Mouse (Mus musculus) midbrain, postnatal 0 days (tissue): ENCODE measurements around the gene Car5a. TPM values are rescaled to one million over a fixed set of nuclear protein-coding genes. Genes with fewer than 3 reads are reported as not detected.
A peak's percentile ranks its signal among the peaks of the same experiment; 100 is the strongest.

Experiments used
- ATAC-seq: fragments of 200-750 bp; cut with Nextera tagmentation; 2 replicates; pipeline ENCODE4 v1.8.0; 2017; ENCODE audit warnings: moderate number of reproducible peaks, mild to moderate bottlenecking, moderate TSS enrichment, moderate library complexity; ENCODE audit not compliant: low FRiP score
- DNase-seq: peaks from one replicate; pipeline ENCODE4 v3.0.0-alpha.2; 2015; ENCODE audit warnings: low spot score
- H3K27ac ChIP-seq: fragments of 300-500 bp; sonication (generic); 2 replicates; pipeline ENCODE4 v1.5.1; 2014; ENCODE audit warnings: low read depth, mild to moderate bottlenecking, low read length, mixed read lengths
- H3K27me3 ChIP-seq: fragments of 300-500 bp; sonication (generic); 2 replicates; pipeline ENCODE4 v1.6.1; 2014; ENCODE audit warnings: low read length, control low read depth, mixed read lengths; ENCODE audit not compliant: insufficient read depth
- H3K36me3 ChIP-seq: fragments of 300-500 bp; sonication (generic); 2 replicates; pipeline ENCODE4 v1.6.1; 2014; ENCODE audit warnings: low read length, control low read depth, mixed read lengths; ENCODE audit not compliant: insufficient read depth
- H3K4me1 ChIP-seq: fragments of 300-500 bp; sonication (generic); 2 replicates; pipeline ENCODE4 v1.6.1; 2014; ENCODE audit warnings: mild to moderate bottlenecking, control low read depth, antibody characterized with exemption, low read length, mixed read lengths; ENCODE audit not compliant: insufficient read depth
- H3K4me2 ChIP-seq: fragments of 300-500 bp; sonication (generic); 2 replicates; pipeline ENCODE4 v1.6.1; 2014; ENCODE audit warnings: low read depth, mild to moderate bottlenecking, low read length, mixed read lengths; ENCODE audit not compliant: poor library complexity, severe bottlenecking
- H3K4me3 ChIP-seq: fragments of 300-500 bp; sonication (generic); 2 replicates; pipeline ENCODE4 v1.5.1; 2014; ENCODE audit warnings: low read depth, mild to moderate bottlenecking, low read length, moderate library complexity
- H3K9ac ChIP-seq: fragments of 300-500 bp; sonication (generic); replicated peaks from 2 replicates; pipeline ENCODE4 v1.6.1; 2014; ENCODE audit warnings: mild to moderate bottlenecking, low read length, moderate library complexity, mixed read lengths; ENCODE audit not compliant: poor library complexity, severe bottlenecking
- H3K9me3 ChIP-seq: fragments of 300-500 bp; sonication (generic); 2 replicates; pipeline ENCODE4 v1.6.1; 2016; ENCODE audit warnings: low read length, control low read depth
- CTCF ChIP-seq: IDR thresholded peaks from 2 replicates; pipeline ENCODE4 v1.5.1; 2016; ENCODE audit warnings: antibody characterized with exemption, mild to moderate bottlenecking
- WGBS: fragments of 180-500 bp; shearing (Covaris S2); extraction: QIAGEN DNeasy Blood & Tissue Kit; methylation state at CpG from one replicate; pipeline ENCODE4 v1.1.7; 2014; 5-methylcytosine and 5-hydroxymethylcytosine counted together
- polyA plus RNA-seq: library from polyadenylated mRNA; unstranded; fragments of >200 nt; fragmentation: Nextera tagmentation; extraction: Ambion mirVana; gene quantifications from 2 replicates; pipeline ENCODE4 v1.2.1, GENCODE M21; 2015
- total RNA-seq: library from RNA; depleted of rRNA; stranded (reverse); fragments of >200 nt; gene quantifications from 2 replicates; pipeline ENCODE4 v1.2.3, GENCODE M21; 2014

Car5a gene
- total and polyA plus RNA-seq, 2 experiments from 2014 or later: 0.22 TPM; not detected in 1

DNA sequence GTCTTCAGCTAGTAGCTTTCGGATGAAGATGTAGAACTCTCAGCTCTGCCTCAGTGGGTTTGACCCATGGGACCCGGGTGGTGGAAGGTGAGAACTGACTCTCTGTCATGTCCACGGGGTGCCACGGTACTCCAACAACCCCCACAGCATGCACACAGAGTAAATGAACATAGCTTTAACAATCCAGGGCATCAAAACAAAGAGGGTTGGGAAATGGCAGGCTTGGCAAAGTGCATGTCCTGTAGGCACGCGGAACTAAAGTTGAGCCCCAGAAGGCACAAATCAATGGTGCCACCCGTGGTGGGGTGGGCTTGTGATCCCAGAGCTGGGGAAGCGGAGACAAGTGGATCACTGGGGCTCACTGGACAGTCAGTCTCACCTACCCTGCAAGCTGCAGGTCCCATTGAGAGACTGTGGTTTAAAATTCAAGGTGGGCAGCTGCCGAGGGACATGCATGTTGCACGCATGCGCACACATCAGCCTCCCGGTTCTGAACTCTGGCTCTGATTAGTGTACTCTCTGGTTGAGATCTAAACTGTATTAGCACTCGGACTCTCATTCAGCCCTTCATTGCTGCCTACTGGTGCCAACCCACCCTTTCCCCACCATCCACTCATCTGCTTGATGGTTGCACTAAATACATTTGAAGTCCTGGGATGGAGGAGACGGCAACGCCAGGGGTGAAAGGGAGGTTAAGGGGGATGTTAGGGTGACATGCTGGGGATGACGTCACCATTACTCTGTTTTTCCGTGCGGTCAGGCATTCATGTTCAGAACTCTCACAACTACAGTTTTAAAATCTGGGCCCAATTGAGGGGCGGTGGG lies 3.8 kb upstream of the Car5a start:
- 58% methylated on average over 19 of the region's 19 CpGs for WGBS
- ATAC-seq (no peak), DNase-seq (no peak)
- peak overlapping the region; percentile 36; the same call in 1 of the 2 replicates for H3K4me3 ChIP-seq
- H3K27ac ChIP-seq: peak overlapping the region; percentile 67; the same call in 1 of the 2 replicates
- H3K9me3 ChIP-seq: no peaks in the 10 kb centered on the region
- H3K4me2 ChIP-seq: peak overlapping the region; percentile 62
- H3K36me3 ChIP-seq: no peaks in the 10 kb centered on the region
- no peak for TF ChIP-seq CTCF
- peaks cover 6% of the 10 kb centered on the region; the same call in 1 of the 2 replicates for H3K4me1 ChIP-seq
- H3K9ac ChIP-seq: peak overlapping the region; percentile 42; the same call in 1 of the 2 replicates
- H3K27me3 ChIP-seq: no peaks in the 10 kb centered on the region

DNA sequence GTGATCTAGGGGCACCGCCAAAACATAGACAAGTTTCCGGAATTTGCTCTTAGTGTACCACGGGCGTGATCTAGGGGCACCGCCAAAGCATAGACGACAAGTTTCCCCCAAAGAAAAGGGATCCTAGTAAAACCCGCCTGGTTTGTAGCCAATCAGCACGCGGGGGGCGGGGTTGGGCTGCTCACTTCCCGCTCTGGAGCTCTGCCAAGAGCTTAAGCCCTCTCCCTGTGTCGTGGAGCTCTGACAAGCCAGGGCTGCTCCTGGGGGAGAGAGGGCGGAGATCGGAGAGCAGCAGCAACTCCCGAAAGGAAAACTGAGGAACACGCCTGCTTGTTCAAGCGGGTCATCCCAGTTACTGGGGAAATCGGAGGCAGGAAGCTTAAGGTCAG lies 3.0 kb upstream of the Car5a start:
- no peaks in the 10 kb centered on the region for H3K27me3 ChIP-seq
- peak overlapping the region; percentile 36 for H3K4me3 ChIP-seq
- ATAC-seq (no peak), DNase-seq (peak; percentile 95)
- H3K9ac ChIP-seq: peak overlapping the region; percentile 42; the same call in 1 of the 2 replicates
- no peak for TF ChIP-seq CTCF
- peak overlapping the region; percentile 62 for H3K4me2 ChIP-seq
- no peaks in the 10 kb centered on the region for H3K36me3 ChIP-seq
- H3K27ac ChIP-seq: peak overlapping the region; percentile 67
- peaks cover 6% of the 10 kb centered on the region; the same call in 1 of the 2 replicates for H3K4me1 ChIP-seq
- WGBS: 0% methylated on average over 18 of the region's 18 CpGs
- no peaks in the 10 kb centered on the region for H3K9me3 ChIP-seq

DNA sequence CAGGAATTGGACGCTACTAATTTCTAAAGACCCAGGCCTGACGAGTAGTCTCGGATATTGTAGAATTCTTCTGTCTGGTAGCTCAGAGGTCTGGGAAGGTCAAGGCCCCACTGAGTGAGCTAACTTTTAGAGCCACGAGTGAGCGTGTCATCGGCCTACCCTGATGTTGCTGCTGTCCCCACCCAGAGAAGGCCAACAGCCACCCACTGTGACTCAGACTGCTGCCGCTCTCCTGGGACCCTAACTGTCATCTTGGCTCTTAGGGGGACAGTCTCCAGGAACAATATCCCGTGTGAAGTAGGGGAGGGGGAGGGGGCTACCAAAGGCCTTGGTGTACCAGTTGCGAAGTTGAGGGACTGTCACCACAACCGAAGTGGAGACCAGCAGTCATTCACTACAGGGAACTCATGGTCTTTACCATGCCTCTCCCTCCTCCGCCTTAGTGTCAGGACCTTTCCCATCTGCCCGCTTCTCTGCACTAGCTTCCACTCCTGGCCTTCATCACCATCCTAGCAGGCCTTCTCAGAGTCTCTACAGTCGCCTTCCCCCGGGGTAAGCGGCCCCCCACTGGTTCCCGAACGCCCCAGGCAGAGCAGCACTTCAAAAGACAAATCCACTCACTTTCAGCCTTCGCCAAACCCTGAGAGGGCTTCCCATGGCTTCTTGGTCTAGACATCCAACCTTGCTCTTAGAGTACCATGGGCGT lies 2.5 kb upstream of the Car5a start:
- ATAC-seq: no peak
- WGBS: 23% methylated on average over 19 of the region's 19 CpGs
- Histone ChIP-seq H3K4me1 (peaks cover 6% of the 10 kb centered on the region; the same call in 1 of the 2 replicates), H3K9me3 (no peaks in the 10 kb centered on the region), H3K36me3 (no peaks in the 10 kb centered on the region), H3K9ac (no peak overlapping the region), H3K4me2 (peak overlapping the region; percentile 62), H3K27ac (peak overlapping the region; percentile 57; the same call in 1 of the 2 replicates), H3K27me3 (no peaks in the 10 kb centered on the region), H3K4me3 (peak overlapping the region; percentile 36; the same call in 1 of the 2 replicates)
- TF ChIP-seq CTCF: no peak
- DNase-seq: no peak

DNA sequence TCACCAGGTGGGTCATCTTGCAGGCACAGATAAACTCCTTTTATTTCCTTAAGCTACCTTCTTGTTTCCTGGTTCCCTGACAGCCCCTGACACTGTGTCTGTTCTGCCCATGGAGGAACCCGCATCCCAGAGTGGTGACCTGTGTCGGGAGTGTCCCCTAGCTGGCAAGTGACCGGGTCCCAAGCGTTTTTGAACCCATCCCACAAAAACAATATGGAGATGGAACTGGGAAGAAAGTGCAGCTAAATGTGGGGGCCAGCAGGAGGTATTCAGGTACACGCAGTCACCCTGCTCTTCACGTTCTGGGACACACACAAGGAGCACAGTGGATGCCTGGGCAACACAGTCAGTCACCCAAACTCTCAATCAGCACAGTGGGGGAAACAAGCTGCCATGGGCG lies 1.6 kb upstream of the Car5a start:
- Histone ChIP-seq H3K9ac (no peak overlapping the region), H3K27me3 (no peaks in the 10 kb centered on the region), H3K9me3 (no peaks in the 10 kb centered on the region), H3K36me3 (no peaks in the 10 kb centered on the region), H3K4me3 (no peak overlapping the region), H3K4me1 (0 out of 2 replicates have a peak, but pooled peaks cover 3% of the 10 kb centered on the region), H3K4me2 (no peak overlapping the region), H3K27ac (no peak overlapping the region)
- DNase-seq (no peak), ATAC-seq (no peak)
- no peak for TF ChIP-seq CTCF
- 78% methylated on average over 7 of the region's 7 CpGs for WGBS

DNA sequence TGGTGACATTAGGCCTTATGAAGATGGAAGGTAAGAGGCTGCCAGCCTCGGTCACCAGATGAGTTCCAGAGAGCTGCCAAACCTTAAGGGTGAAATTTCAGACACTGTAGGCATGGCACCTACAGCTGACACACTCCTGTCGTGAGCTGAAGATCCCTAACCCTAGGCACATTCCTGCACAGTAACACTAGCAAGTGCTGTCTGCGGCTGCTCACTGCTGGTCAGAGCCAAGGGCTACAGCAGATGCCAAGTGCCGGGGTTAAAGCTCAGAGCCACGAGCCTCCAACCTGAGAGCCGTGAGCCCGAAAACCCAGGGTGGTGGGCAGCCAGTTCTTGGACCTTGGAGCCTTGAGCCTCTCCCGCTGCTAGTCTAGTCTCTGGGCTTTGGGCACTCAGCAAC lies 988 bp downstream of the Car5a start:
- Histone ChIP-seq H3K27ac (no peak overlapping the region), H3K4me3 (no peak overlapping the region), H3K36me3 (no peaks in the 10 kb centered on the region), H3K9ac (no peak overlapping the region), H3K27me3 (no peaks in the 10 kb centered on the region), H3K4me2 (no peak overlapping the region), H3K4me1 (0 out of 2 replicates have a peak, but pooled peaks cover 3% of the 10 kb centered on the region), H3K9me3 (no peaks in the 10 kb centered on the region)
- ATAC-seq (no peak), DNase-seq (no peak)
- WGBS: 78% methylated on average over 8 of the region's 8 CpGs
- no peak for TF ChIP-seq CTCF
